Mouse (Mus musculus) ES-Bruce4 (cell line): ENCODE data around the gene Ifit1bl1. TPM values are rescaled to one million over a fixed set of nuclear protein-coding genes. Genes with fewer than 3 reads are reported as not detected.

Source experiments
- H3K27ac ChIP-seq: 2 replicates; pipeline ENCODE4 v1.5.1; 2012; ENCODE audit warnings: low read length, inconsistent platforms; ENCODE audit not compliant: insufficient read depth
- H3K27me3 ChIP-seq: 2 replicates; pipeline ENCODE4 v1.6.1; 2012; ENCODE audit warnings: mild to moderate bottlenecking, low read length, inconsistent platforms; ENCODE audit not compliant: control insufficient read depth, poor library complexity, insufficient read depth, severe bottlenecking
- H3K36me3 ChIP-seq: 2 replicates; pipeline ENCODE4 v1.6.1; 2012; ENCODE audit warnings: inconsistent platforms, mild to moderate bottlenecking, low read length, moderate library complexity; ENCODE audit not compliant: control insufficient read depth, poor library complexity, insufficient read depth, severe bottlenecking
- H3K4me1 ChIP-seq: one replicate; pipeline ENCODE4 v1.8.1; 2011; ENCODE audit warnings: low read length; ENCODE audit not compliant: control insufficient read depth, insufficient read depth
- H3K4me3 ChIP-seq: 2 replicates; pipeline ENCODE4 v1.5.1; 2011; ENCODE audit warnings: low read depth, mild to moderate bottlenecking, low read length
- H3K9ac ChIP-seq: 2 replicates; pipeline ENCODE4 v1.6.1; 2012; ENCODE audit warnings: low read depth, mild to moderate bottlenecking, inconsistent platforms; ENCODE audit not compliant: poor library complexity, severe bottlenecking
- H3K9me3 ChIP-seq: replicated peaks from 2 replicates; pipeline ENCODE4 v1.6.1; 2012; ENCODE audit warnings: mild to moderate bottlenecking, low read length, inconsistent platforms; ENCODE audit not compliant: control insufficient read depth, poor library complexity, insufficient read depth, severe bottlenecking
- CTCF ChIP-seq: IDR thresholded peaks from one replicate; pipeline ENCODE4 v1.8.1; 2011; ENCODE audit warnings: low read depth, low read length
- EP300 ChIP-seq: IDR thresholded peaks from 2 replicates; pipeline ENCODE4 v1.6.1; 2011; ENCODE audit warnings: low read depth, low read length; ENCODE audit not compliant: insufficient read depth
- POLR2A ChIP-seq: IDR thresholded peaks from one replicate; pipeline ENCODE4 v1.8.1; 2011; ENCODE audit warnings: low read length; ENCODE audit not compliant: insufficient read depth
- polyA plus RNA-seq: library from polyadenylated mRNA; stranded (reverse); fragments of >200 nt; gene quantifications from 2 replicates; pipeline ENCODE4 v1.2.4, GENCODE M21; 2011; ENCODE audit warnings: low read depth; ENCODE audit not compliant: missing spikeins, insufficient read depth, insufficient read length

Gene Ifit1bl1
- polyA plus RNA-seq, 1 experiment, result not detected

GRCm38 (mm10) chr19:34551981-34552380 lies 49.8 kb downstream of the Ifit1bl1 start:
- TF ChIP-seq POLR2A, result no peak
- no peak for TF ChIP-seq CTCF
- no peak for TF ChIP-seq EP300
- Histone ChIP-seq H3K36me3 (no peaks in the 10 kb centered on the region), H3K9me3 (no peaks in the 10 kb centered on the region), H3K27me3 (no peaks in the 10 kb centered on the region; the same call in 1 of the 2 replicates), H3K4me3 (no peak overlapping the region), H3K4me1 (no peaks in the 10 kb centered on the region), H3K27ac (no peak overlapping the region), H3K9ac (no peak overlapping the region)

GRCm38 (mm10) chr19:34550534-34551223 lies 51.1 kb downstream of the Ifit1bl1 start, which contains the start of gene Ifit2:
Gene Ifit2 (plus strand): TSS chr19:34550694.
- peak within 1 kb of the TSS; percentile 70 for H3K4me3 ChIP-seq
- H3K9ac ChIP-seq, result 0 out of 2 replicates have a peak within 1 kb of the TSS, but pooled peaks have one; percentile 41
- no peaks in the 10 kb centered on the region for H3K4me1 ChIP-seq
- no peak within 1 kb of the TSS for H3K27ac ChIP-seq
- TF ChIP-seq CTCF (peak; percentile 47), EP300 (no peak), POLR2A (no peak)
- H3K27me3 ChIP-seq, result no peaks in the 10 kb centered on the region; the same call in 1 of the 2 replicates
- no peaks in the 10 kb centered on the region for H3K9me3 ChIP-seq
- H3K36me3 ChIP-seq, result no peaks in the 10 kb centered on the region

GRCm38 (mm10) chr19:34550205-34550533 lies 51.6 kb downstream of the Ifit1bl1 start:
- no peak for TF ChIP-seq POLR2A
- TF ChIP-seq EP300, result no peak
- no peak for TF ChIP-seq CTCF
- Histone ChIP-seq H3K36me3 (no peaks in the 10 kb centered on the region), H3K9me3 (no peaks in the 10 kb centered on the region), H3K27ac (no peak overlapping the region), H3K27me3 (no peaks in the 10 kb centered on the region; the same call in 1 of the 2 replicates), H3K9ac (0 out of 2 replicates have a peak overlapping the region, but pooled peaks have one; percentile 41), H3K4me1 (no peaks in the 10 kb centered on the region), H3K4me3 (no peak overlapping the region)

GRCm38 (mm10) chr19:34547976-34548375 lies 53.8 kb downstream of the Ifit1bl1 start:
- H3K4me3 ChIP-seq, result no peak overlapping the region
- no peak overlapping the region for H3K27ac ChIP-seq
- H3K27me3 ChIP-seq, result no peaks in the 10 kb centered on the region; the same call in 1 of the 2 replicates
- no peaks in the 10 kb centered on the region for H3K36me3 ChIP-seq
- no peaks in the 10 kb centered on the region for H3K9me3 ChIP-seq
- H3K9ac ChIP-seq, result no peak overlapping the region
- TF ChIP-seq POLR2A (no peak), CTCF (peak; percentile 80), EP300 (no peak)
- no peaks in the 10 kb centered on the region for H3K4me1 ChIP-seq

GRCm38 (mm10) chr19:34546211-34546610 lies 55.5 kb downstream of the Ifit1bl1 start:
- no peak overlapping the region for H3K9ac ChIP-seq
- no peak overlapping the region for H3K4me3 ChIP-seq

More at GRCm38 (mm10) chr19:34546211-34546610, 55.5 kb downstream of the Ifit1bl1 start:
- no peaks in the 10 kb centered on the region; the same call in 1 of the 2 replicates for H3K27me3 ChIP-seq
- TF ChIP-seq POLR2A (no peak), CTCF (no peak), EP300 (no peak)
- H3K27ac ChIP-seq, result no peak overlapping the region
- H3K36me3 ChIP-seq, result no peaks in the 10 kb centered on the region
- no peaks in the 10 kb centered on the region for H3K4me1 ChIP-seq
- H3K9me3 ChIP-seq, result no peaks in the 10 kb centered on the region

Other genes starting within 250 kb of the Ifit1bl1 start
- not detected in 2 replicates for gene Ch25h, start 126.8 kb downstream of the Ifit1bl1 start, polyA plus RNA-seq
- gene Lipa, start 74.5 kb downstream of the Ifit1bl1 start, polyA plus RNA-seq, result 14.5 and 20.7 TPM in 2 replicates
- gene Ifit2, start 51.3 kb downstream of the Ifit1bl1 start, polyA plus RNA-seq, result 1.9 and 3.2 TPM in 2 replicates
- gene Ifit3, start 18.4 kb downstream of the Ifit1bl1 start, polyA plus RNA-seq, result 3.0 and 4.9 TPM in 2 replicates
- gene Ifit3b, start 6.0 kb upstream of the Ifit1bl1 start, polyA plus RNA-seq, result 0.35 TPM in 1 of 2 replicates, not detected in the other
- not detected in 2 replicates for gene Ifit1bl2, start 38.8 kb upstream of the Ifit1bl1 start, polyA plus RNA-seq
- 1.5 and 2.5 TPM in 2 replicates for gene Ifit1, start 38.9 kb upstream of the Ifit1bl1 start, polyA plus RNA-seq
- 0.68 and 1.2 TPM in 2 replicates for gene Slc16a12, start 145.3 kb upstream of the Ifit1bl1 start, polyA plus RNA-seq